Mouse (Mus musculus) spleen, postnatal 36 days (tissue): ENCODE data around the gene Tmem200a.
"Not testable (repeated sequence)": the region's sequence is repeated elsewhere in the genome, so short reads cannot be mapped to it uniquely, and the experiment has no call there.

Source experiments
- DNase-seq, 2 experiments: peaks; one replicate each; pipeline ENCODE4 v3.0.0; 2022; ENCODE audit warnings: low spot score in 2 of 2, mixed read lengths in 1 of 2

Gene Tmem200a

GRCm38 (mm10) chr10:25982617-25983016 lies 96.2 kb downstream of the Tmem200a start:
- no peak for DNase-seq

- DNase-seq, result no peak
Observed at GRCm38 (mm10) chr10:25962863-25963262, 116.0 kb downstream of the Tmem200a start.

- DNase-seq, result no peak
Observed at GRCm38 (mm10) chr10:25961066-25961465, 117.8 kb downstream of the Tmem200a start.

- no peak for DNase-seq
Observed at GRCm38 (mm10) chr10:25958762-25959753, 119.8 kb downstream of the Tmem200a start.

- DNase-seq, result no peak
Observed at GRCm38 (mm10) chr10:25954641-25955228, 124.1 kb downstream of the Tmem200a start.

- DNase-seq, result no peak
Observed at GRCm38 (mm10) chr10:25952838-25953237, 126.0 kb downstream of the Tmem200a start.

- no peak for DNase-seq
Observed at GRCm38 (mm10) chr10:25952150-25952549, 126.7 kb downstream of the Tmem200a start.

- DNase-seq, result no peak
Observed at GRCm38 (mm10) chr10:25945866-25946265, 133.0 kb downstream of the Tmem200a start.

- no peak for DNase-seq
Observed at GRCm38 (mm10) chr10:25944641-25945040, 134.2 kb downstream of the Tmem200a start.

GRCm38 (mm10) chr10:25931796-25932195 lies 147.1 kb downstream of the Tmem200a start:
- no peak for DNase-seq

- DNase-seq, result no peak
Observed at GRCm38 (mm10) chr10:25929401-25930150, 149.3 kb downstream of the Tmem200a start.

- no peak for DNase-seq
Observed at GRCm38 (mm10) chr10:25928861-25929368, 149.9 kb downstream of the Tmem200a start.

- DNase-seq, result no peak
Observed at GRCm38 (mm10) chr10:25928448-25928786, 150.4 kb downstream of the Tmem200a start.

- DNase-seq, result no peak
Observed at GRCm38 (mm10) chr10:25927553-25928447, 151.1 kb downstream of the Tmem200a start.

- no peak for DNase-seq
Observed at GRCm38 (mm10) chr10:25920640-25921278, 158.1 kb downstream of the Tmem200a start.

- DNase-seq, result no peak
Observed at GRCm38 (mm10) chr10:25918103-25918502, 160.7 kb downstream of the Tmem200a start.

GRCm38 (mm10) chr10:25910270-25910669 lies 168.6 kb downstream of the Tmem200a start:
- DNase-seq, result no peak

- no peak for DNase-seq
Observed at GRCm38 (mm10) chr10:25908027-25909012, 170.5 kb downstream of the Tmem200a start.

- DNase-seq, result not testable (repeated sequence)
Observed at GRCm38 (mm10) chr10:25894126-25894525, 184.7 kb downstream of the Tmem200a start.
